18 mouse cellular contexts compared by ENCODE assay signal in the genomic region with DNA sequence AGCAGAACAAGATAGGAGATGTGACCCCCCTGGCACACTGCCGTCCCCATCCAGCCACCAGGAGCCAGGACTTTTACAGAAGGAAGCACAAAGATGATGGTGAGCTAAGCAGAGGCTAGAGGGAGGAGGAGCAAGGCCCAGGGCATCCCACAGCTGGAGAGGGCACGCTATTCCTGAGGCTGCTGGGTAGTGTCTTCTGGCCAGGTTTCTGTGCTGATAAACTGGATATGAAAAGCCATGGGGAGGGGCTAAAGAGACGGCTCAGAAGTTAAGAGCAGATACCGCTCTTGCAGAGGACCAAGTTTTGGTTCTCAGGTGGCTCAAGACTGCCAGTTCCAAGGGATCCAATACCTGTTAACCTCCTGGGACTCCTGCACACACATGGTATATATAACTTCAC.
DNase-seq lines count a peak whose midpoint lies in the region; ATAC-seq and TF ChIP-seq lines count a peak whose summit lies in the region.
"Had no signal": no experiment of that assay in that cellular context is flagged by ENCODE, and none has a peak within 500 bp of the region (broad histone marks: within the 10 kb centered on the region; RNA-seq: fewer than 3 reads in every experiment).

No protein-coding gene starts in this region.

- no peaks in the 10 kb centered on the region for H3K27me3 ChIP-seq in MEL (ENCODE audit: control insufficient read depth in 1 of 2, insufficient read depth in 2 of 2, low read length in 2 of 2)
- peaks cover 10% of the 10 kb centered on the region; the same call in 1 of the 2 replicates for H3K27me3 ChIP-seq in embryonic facial prominence, embryonic 10.5 days (replicated peaks; ENCODE audit: low read depth, poor library complexity, severe bottlenecking)
- H3K27me3 ChIP-seq: intestine, embryonic 15.5 days had no signal

- no peak for TF ChIP-seq POLR2A in MEL (IDR thresholded peaks at IDR 0.05; ENCODE audit: control insufficient read depth in 1 of 2, insufficient read depth in 1 of 2, low read depth in 1 of 2, low read length in 2 of 2, poor library complexity in 1 of 2)

- no peak for TF ChIP-seq EP300 in MEL (IDR thresholded peaks at IDR 0.05; ENCODE audit: low read depth in 1 of 2, low read length in 2 of 2)

- DNase-seq in layer of hippocampus, adult 2 months (ENCODE audit: low spot score in 2 of 2): no peak
- no peak for DNase-seq in layer of hippocampus, adult 8-10 months (ENCODE audit: low spot score in 2 of 2)
- DNase-seq in MEL (ENCODE audit: low read depth, low spot score): peak; percentile 28
- no peak for DNase-seq in embryonic facial prominence, embryonic 10.5 days (ENCODE audit: low spot score)
- no peak for DNase-seq in spleen, postnatal 10 days (ENCODE audit: low spot score in 2 of 2)
- no peak for DNase-seq in cerebellum, adult 9-11 months
- DNase-seq: adrenal gland, postnatal 25 days; embryo, embryonic 11 days; gastrocnemius, postnatal 25 days; heart, postnatal 4 days; kidney, postnatal 25 days; liver, postnatal 0 days; right cerebral cortex, adult 18-20 months; spleen, adult 18-20 months had no signal

- peaks cover 0 to 8% of the 10 kb centered on the region in 2 experiments; a peak in 2 of 4 replicates for H3K36me3 ChIP-seq in MEL (ENCODE audit: control insufficient read depth in 1 of 2, insufficient read depth in 2 of 2, low read length in 2 of 2)
- H3K36me3 ChIP-seq in embryonic facial prominence, embryonic 10.5 days (replicated peaks): no peaks in the 10 kb centered on the region
- H3K36me3 ChIP-seq: G1E; intestine, embryonic 15.5 days; limb, embryonic 12.5 days had no signal

- H3K79me2 ChIP-seq in MEL (ENCODE audit: control insufficient read depth, insufficient read depth, low read length, poor library complexity): no peaks in the 10 kb centered on the region

- peaks cover 0 to 20% of the 10 kb centered on the region in 2 experiments; a peak in 2 of 4 replicates for H3K4me1 ChIP-seq in MEL (ENCODE audit: control insufficient read depth in 1 of 2, insufficient read depth in 2 of 2, low read length in 2 of 2)
- peaks cover 68% of the 10 kb centered on the region for H3K4me1 ChIP-seq in embryonic facial prominence, embryonic 10.5 days

- no peak overlapping the region for H3K4me3 ChIP-seq in layer of hippocampus, adult 2 months
- no peak overlapping the region for H3K4me3 ChIP-seq in MEL (ENCODE audit: control insufficient read depth in 1 of 2, insufficient read depth in 1 of 2, low read depth in 2 of 2, low read length in 2 of 2)
- 0 out of 2 replicates have a peak overlapping the region, but pooled peaks have one; percentile 5 for H3K4me3 ChIP-seq in embryonic facial prominence, embryonic 10.5 days
- H3K4me3 ChIP-seq: intestine, embryonic 15.5 days; limb, embryonic 12.5 days had no signal

- 63% methylated on average over 4 of the region's 4 CpGs for WGBS in embryonic facial prominence, embryonic 10.5 days

- H3K9ac ChIP-seq in MEL (ENCODE audit: control insufficient read depth, low read depth, low read length, poor library complexity, severe bottlenecking): no peak overlapping the region
- H3K9ac ChIP-seq: intestine, embryonic 15.5 days; limb, embryonic 12.5 days; liver, postnatal 0 days had no signal

- peak overlapping the region; percentile 7; the same call in 1 of the 2 replicates for H3K27ac ChIP-seq in layer of hippocampus, adult 2 months
- H3K27ac ChIP-seq in MEL (ENCODE audit: control insufficient read depth, low read depth, low read length): no peak overlapping the region
- H3K27ac ChIP-seq in embryonic facial prominence, embryonic 10.5 days (replicated peaks): no peak overlapping the region; the same call in 1 of the 2 replicates
- H3K27ac ChIP-seq: intestine, embryonic 15.5 days; limb, embryonic 12.5 days had no signal

- TF ChIP-seq RAD21 in MEL (IDR thresholded peaks at IDR 0.05; ENCODE audit: low read depth, low read length): no peak

- peak; percentile 79 for ATAC-seq in megakaryocyte-erythroid progenitor cell, adult 5-6 weeks (replicated peaks; ENCODE audit: low FRiP score, low TSS enrichment, poor library complexity, severe bottlenecking)
- ATAC-seq: intestine, embryonic 15.5 days; liver, postnatal 0 days had no signal

- TF ChIP-seq CTCF in layer of hippocampus, adult 2 months (conservative IDR thresholded peaks at IDR 0.05): no peak
- no peak for TF ChIP-seq CTCF in MEL (IDR thresholded peaks at IDR 0.05 in 2 of 3, conservative IDR thresholded peaks at IDR 0.05 in 1 of 3; ENCODE audit: control insufficient read depth in 1 of 3, insufficient read depth in 1 of 3, low read depth in 2 of 3, low read length in 3 of 3, poor library complexity in 1 of 3, severe bottlenecking in 1 of 3)

- no peaks in the 10 kb centered on the region for H3K9me3 ChIP-seq in MEL (replicated peaks; ENCODE audit: insufficient read depth, low read length)
- no peaks in the 10 kb centered on the region for H3K9me3 ChIP-seq in embryonic facial prominence, embryonic 10.5 days
- H3K9me3 ChIP-seq: G1E; intestine, embryonic 15.5 days; limb, embryonic 12.5 days had no signal

TF ChIP-seq in MEL, 35 proteins besides CTCF, POLR2A, EP300 and RAD21:
- TF ChIP-seq NRF1 (IDR thresholded peaks at IDR 0.05; ENCODE audit: insufficient read depth, low read depth, low read length, poor library complexity, severe bottlenecking): no peak
- TF ChIP-seq TCF12 (IDR thresholded peaks at IDR 0.05; ENCODE audit: low read depth, low read length): no peak
TF ChIP-seq in MEL: peak in this region for 0.
